Mouse (Mus musculus): ENCODE results near the gene Scamp1. TPM values are rescaled to one million over a fixed set of nuclear protein-coding genes. Genes with fewer than 3 reads are reported as not detected.

Gene Scamp1
- total RNA-seq, 1 experiment from 2014 or later: 45.2 TPM

DNA sequence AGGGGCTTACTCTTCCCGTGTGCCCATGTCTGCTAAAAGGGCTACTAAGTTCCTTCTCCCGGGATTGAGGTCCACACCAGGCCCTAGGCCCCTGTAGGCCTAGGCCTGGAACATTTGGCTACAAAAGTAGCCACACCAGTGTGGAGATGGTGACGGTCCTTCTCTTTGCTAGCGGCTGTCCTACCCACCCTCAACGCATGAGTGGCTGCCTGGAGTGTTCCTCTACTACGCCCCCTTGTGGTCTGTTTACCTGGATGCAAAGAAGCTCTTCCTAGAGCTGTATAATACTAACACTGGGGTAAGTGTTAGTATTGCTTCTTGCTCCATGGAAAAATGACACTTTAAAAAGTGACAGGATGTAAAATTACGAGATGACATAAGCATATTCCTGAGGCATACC lies 108.5 kb downstream of the Scamp1 start:
- DNase-seq: peak; percentile 80

DNA sequence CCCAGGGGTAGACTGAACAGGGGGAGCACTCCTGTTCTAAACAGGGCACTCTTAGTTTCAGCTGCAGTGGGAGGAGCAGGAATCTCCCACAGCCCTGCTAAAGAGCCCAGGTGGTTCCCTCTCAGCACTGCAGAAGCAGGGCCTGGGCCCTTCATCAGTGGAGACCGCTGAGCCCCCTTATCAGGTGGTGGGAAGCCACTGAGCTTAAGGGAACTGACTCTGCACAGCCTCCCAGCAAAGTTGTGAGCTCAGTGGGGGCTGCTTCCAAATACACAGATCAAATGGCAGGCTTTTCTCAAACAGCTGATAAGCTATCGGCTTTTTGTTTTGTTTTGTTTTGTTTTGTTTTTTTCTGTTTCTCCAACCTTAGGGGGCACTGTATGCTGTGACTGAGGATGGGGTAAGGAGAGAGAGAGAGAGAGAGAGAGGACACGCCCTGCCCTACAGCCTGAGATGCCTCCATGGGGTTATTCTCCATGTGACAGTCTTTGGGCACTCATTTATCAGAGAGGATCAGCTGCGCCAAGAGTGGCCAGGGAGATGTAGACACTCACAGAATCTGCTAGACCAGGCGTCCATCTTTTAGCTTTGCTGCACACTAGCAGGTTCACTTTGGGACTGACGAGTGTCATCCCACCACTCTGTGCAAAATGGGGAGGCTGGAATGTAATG lies 110.1 kb downstream of the Scamp1 start:
- DNase-seq: no peak

DNA sequence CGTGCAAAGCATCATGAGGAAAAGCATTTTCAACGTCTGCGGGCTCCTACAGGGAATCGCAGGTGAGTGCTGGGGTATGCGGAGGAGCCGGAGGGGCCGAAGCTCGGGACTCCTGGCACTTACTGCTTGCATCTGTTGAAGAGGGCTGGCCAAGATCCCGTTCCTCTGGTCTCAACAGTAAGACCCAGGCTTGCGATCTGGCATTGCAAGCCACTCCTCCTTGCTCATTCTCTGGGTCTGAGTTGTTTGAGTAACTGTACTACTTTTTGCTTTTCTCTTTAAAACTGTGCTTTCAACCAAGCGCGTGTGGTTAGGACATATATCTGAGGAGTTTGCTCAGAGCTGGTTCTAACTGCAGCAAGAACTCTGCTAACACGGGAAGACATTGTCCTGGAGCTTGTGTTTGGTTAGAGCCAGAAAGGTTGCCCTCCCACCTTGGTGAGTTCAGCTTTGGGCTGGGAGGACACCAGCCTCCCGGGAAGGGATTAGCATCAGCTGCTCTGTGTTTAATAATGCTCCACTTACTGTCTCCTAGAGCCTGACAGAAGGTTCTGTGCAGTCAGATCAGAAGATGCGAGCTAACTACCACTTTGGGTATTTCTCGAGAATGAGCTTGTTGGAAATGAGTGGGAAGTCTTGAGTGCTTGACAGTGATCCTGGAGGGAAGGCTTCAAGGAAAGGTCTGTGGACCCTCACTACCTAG lies 110.9 kb downstream of the Scamp1 start:
- no peak for DNase-seq

DNA sequence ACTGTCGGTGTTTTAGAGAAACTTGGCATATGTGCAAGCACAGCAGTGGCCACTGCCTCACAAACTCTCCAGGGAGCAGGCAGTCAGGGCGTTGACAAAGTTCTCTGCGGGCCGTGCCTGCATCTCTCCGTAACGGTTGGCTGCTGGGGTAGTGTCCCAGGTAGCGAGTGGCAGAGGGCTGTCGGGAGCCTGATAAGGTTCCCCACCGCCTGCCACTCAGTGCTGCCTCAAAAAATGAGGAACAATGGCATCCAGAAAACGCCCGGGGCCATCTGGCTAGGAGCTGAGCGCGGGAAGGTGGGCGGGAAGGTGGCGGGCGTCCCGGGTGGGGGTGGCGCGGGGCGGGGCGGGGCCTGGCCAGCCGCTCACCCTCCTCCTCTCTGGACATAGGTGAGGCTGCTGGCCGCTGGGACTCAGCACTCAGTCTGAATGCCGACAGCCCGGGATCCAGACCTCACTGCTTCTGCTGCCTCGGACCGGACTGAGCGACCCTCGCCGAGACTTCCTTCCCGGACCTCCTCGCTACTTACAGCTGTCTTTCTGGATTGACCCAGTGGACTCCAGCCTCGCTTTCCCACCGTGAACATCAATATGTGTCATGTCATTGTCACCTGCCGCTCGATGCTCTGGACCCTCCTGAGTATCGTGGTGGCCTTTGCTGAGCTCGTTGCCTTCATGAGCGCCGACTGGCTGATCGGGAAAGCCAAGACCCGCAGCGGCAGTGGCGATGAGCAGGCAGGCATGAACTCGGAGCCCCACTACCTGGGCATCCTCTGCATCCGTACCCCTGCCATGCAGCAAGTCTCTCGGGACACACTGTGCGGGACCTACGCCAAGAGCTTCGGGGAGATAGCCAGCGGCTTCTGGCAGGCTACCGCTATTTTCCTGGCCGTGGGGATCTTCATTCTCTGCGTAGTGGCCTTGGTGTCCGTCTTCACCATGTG lies 111.8 kb downstream of the Scamp1 start:
- peak; percentile 75 for DNase-seq

DNA sequence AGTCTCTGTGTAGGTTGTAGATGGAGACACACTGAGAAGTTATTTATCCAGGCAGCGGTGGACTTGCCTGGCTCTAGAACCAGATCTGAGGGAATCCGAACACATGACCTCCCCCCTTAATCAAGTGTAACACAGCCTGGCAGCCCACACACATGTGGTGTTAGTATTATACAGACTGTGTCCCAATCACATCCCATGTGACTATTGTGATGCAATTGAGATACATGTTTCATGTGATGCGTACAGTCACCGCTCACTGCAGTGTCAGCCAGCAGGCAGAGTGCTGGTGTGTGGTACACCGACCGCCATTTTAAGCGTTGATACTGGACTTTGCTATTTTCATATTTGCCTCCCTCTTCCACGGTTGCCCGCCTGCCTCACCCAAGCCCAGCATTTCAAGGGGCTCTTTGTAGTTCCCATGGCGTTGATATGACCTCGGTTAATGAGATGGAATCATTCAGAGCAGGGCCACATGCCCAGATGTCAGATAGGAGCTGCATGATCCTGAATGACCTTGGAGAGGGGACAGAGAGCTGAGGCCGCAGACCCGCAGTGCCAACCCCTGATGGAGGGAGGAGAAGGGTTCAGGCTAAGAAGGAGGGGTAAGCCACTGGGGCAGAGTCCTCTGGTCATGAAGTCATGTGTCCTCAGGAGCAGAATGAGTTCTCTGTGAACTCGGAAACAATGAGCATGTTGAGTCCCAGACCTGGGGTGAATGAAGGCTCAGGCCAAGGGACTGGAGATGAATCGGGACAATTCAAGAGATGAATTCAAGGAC lies 112.9 kb downstream of the Scamp1 start:
- DNase-seq: peak; percentile 45

DNA sequence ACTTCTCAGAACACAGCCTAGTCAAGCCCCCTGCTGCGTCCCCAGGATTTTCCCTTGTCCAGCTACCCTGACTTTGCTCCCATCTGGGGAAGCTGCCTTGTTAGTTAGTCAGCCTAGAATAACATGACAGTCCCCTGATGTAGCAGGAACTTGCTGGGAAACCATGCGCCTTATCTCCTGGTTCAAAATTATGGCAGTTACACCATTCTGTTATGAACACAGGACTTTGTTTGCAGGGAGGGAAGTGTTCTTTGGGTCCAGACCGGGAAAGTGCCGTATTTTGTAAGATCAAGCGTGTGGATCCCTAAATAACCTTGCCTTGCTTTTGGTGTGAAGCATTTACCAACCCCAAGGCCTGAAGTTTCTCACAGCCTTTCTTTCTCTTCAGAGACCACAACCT lies 114.0 kb downstream of the Scamp1 start:
- DNase-seq: no peak

DNA sequence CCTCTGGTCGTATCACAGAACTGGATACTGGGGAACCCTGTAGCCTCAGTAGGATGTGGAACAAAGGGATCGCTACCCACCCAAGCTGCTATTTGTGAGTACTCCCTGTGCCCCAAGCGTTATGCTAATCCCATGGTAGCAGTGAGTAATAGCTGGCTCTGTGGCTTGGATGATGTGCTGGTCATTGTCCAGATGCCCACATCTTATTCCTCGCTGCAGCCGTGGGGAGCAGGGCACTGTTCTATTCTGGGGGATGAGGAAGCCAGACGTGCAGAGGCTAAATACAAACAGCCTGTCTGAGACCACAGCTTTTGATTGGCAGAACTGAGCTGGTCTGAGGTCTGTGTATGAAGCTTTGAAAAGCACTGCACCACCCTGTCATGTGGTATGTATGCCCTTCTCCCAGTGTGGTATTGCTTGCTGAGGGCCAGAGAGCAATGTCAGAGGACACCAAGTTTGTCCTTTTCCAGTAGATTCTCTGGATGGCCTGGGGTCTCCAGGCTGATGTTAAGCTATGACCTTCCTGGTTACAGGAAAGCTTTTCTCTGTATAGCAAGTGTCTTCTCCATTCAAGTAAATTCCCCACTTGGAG lies 116.2 kb downstream of the Scamp1 start:
- DNase-seq: no peak

DNA sequence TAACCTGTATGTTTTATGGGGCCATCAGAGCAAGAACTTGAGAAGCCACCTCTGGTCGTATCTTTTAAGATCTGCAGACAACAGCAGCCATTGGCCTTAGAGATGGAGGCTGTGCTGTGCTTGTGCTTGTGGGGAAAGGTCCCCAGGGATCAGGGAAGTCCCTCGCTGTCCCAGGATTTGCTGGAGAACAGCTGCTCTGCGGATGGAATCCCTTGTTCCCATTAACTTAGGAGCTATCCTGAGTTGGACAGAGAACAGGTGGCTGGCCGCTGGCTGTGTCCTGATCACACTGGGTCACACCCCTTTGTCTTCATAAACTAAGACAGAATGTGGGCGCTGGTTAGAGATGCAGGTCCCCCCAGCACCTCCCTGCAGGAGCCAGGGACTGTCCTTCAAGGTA lies 117.3 kb downstream of the Scamp1 start:
- DNase-seq: no peak

DNA sequence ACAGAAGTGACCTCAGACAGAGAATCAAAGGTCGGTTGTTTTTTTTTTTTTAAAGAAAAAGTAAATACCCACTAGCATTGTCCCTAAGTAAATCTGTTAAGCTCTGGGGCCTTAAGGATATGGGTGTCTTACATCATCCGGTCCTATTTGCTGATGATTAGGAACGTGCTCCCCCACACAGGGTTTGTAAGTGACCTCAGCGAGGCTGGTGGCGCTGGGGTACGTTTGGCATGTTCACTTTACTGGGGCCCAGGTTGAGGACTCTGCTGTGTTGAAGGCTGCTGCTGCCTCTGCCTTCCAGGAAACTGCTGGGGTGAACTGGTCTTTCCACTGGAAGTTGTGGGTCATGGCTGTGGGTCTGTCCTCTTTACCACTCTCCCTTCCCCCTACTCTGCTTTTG lies 121.2 kb downstream of the Scamp1 start:
- no peak for DNase-seq

DNA sequence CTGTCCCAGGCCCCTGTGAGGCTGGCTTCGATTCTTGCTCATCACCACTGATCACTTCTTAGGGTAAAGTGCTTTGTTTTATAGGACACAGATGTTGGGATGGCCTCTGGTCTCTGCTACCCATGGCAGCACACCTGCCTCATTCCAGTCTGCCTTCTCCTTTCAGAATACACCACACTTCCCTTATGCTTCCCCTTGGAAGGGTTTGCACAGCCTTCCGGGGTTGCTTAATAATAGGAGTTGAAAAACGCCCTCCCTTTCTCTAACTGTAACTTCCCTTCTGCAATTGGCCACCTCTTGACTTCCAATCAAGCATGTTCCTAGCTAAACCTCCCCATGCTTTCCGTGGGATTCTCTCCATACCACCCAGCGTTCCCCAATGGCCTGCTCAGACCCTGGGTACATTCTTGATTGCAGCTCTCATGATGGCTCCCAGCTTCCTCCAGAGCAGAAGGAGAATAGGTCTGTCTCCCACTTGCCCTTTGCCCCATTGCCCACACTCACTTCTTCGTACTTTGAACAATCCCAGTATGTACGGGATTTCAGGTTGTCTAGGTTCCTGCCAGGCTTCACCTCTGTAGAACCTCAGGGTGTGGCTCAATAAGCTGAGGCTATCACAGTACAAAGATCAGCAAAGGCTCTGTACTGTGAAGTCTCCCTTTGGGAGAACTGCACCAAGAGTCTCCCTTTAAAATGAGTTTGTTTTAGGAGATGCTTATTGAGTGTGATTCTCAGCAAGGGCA lies 126.0 kb downstream of the Scamp1 start:
- DNase-seq: no peak

DNA sequence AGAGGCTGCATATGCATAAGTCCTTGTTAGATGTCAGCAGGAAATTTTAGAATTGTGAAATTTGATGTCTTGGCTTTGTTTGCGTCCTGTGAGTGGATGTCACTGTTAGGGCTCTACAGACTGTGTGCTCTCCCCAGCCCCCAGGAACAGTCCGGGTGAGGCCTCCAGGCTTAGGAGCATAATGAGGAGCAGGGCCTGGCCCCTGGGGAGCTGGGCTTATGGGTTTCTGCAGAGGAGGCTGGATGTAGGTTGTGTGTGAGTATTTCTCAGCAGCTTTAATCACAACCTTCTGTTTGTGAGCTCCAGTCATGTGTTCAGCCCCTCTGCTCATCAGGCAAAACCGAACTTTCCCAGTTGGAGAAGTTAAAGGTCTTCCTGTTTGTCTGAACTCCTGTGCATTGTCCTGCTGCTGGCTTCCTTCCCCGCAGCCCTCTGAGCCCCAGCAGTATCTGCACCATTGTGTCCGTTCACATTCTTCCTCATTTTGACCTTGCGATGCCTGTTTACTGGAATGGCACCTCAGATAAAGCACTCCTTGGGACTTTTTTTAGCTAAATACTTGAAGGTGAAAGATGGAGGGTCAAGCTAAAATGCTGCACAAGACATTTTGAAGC lies 126.7 kb downstream of the Scamp1 start:
- DNase-seq: no peak

DNA sequence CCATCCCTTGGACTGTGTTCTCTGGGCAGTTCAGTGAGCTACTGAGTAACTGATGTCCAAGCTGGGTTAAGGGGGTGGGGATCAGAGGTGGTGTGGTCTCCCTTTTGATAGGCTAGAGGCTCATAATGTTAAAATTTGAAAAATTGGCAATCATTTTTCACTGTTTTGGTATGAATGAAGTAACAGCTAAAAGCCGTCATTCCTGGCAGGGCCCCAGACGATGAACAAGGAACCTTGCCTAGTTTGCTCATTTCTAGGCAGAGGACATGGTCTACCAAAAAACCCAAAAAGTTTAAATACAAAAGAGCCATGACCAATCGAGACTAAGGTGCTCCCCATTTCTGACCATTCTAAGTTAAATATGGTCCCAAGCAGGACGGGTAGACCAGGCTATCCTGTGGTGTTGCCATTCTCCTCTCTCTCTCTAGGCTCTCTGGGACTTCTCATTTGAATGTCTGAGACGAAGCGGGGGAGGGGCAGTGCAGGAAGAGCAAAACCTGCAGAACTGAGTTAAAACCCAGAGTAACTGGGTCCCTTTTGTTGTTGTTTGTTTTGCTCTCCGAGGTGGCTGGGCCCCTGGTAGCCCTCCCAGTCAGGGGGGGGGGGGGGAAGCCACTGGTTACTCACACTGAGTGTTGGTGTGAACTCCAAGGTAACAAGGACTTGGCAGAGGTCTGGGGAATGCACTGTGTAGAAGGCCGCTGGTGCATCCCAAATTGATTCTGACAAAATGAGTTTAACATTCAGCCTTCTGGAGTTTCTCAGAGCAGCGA lies 129.8 kb downstream of the Scamp1 start:
- DNase-seq: peak; percentile 56

DNA sequence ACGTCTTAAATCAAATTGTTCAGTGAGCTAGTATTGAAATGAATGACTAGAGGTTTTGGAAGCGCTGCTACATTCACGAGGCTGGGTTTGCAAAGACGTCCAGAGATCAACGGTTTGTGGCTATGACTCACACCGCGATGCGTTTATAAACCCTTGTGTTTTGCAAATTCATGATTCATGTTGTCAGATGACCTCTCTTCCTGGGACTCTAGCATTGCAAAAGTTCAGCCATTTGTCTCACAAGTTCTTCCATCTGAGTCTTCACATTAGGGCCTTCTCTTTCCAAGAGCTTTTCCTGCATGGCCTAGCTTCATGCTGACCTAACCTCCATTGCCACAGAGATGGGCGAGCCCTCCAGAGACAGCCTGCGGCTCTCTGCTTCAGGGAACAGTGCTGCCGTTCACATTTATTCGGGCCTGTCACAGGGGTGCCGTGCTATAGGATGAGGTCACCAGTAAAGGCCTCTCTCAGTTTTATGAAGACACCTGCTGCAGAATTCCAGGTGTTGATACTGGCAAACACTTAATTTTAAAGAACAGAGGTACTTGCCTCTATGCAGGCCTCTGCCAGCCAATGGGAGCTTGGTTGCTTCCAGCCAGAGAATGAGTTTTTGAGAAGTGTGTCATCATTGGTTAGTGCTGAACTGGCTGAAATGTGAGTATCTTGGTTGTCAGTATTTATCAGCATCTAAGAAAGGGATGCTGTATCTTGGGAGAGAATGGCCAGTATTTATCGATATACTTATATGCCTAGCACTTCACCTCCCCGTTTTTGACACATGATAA lies 131.0 kb downstream of the Scamp1 start:
- peak; percentile 68 for DNase-seq

DNA sequence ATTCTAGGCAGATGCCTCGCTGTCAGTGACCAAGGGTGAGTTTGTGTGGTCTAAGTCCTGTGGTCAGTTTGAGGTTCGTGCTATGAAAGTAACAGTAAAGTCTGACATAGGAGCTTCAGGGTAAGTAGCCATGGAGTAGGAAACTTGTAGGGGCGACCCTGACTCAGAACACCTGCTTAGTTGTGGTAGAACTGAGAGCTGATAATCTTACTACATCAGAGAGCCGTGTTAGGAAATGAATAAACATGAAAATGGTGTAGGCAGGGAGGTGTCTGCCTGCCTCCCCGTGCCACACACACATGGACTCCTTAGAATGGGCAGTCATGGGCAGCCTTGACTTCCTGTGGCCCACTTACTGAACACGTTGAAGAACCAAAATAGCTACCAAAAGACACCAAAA lies 132.0 kb downstream of the Scamp1 start:
- no peak for DNase-seq

DNA sequence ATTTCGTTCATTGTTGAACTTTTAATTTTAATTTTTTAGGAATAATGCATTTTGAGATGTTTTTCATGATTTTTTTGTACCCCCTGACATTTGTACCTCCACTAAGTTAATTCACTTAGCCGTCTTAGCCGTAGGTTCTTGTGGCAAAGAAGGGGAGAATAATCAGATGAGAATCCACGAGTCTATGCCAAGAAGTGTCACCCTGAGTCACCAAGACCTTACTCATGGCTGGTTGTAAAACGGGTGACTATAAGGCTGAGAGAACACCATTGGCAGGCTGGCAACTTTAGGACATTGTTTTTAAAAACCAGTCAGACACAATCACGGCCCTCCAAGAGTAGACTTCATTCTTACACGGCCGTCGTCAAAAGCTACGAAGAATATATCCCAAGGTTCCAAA lies 132.8 kb downstream of the Scamp1 start:
- DNase-seq: no peak

Data from adrenal gland, postnatal 14 days (tissue).